Mouse (Mus musculus) MEL (cell line): ENCODE data around the gene Gabbr2.

Source experiments
- CTCF ChIP-seq, 3 experiments: IDR thresholded peaks in 2 of 3; conservative IDR thresholded peaks in 1 of 3; 2 replicates each; pipeline ENCODE4 v1.5.1; 2011 to 2012; ENCODE audit warnings: low read length in 3 of 3, low read depth in 2 of 3, mild to moderate bottlenecking in 2 of 3, improper control_type of control experiment in 1 of 3, inconsistent platforms in 1 of 3, mixed read lengths in 1 of 3, moderate library complexity in 1 of 3; ENCODE audit not compliant: control insufficient read depth in 1 of 3, insufficient read depth in 1 of 3, poor library complexity in 1 of 3, severe bottlenecking in 1 of 3
- ELF1 ChIP-seq: IDR thresholded peaks from 2 replicates; pipeline ENCODE4 v1.6.1; 2014; ENCODE audit warnings: low read depth, mild to moderate bottlenecking, inconsistent platforms, low read length, improper control_type of control experiment, moderate library complexity
- MYC ChIP-seq: IDR thresholded peaks from 2 replicates; pipeline ENCODE4 v1.6.1; 2011; ENCODE audit warnings: low read depth, mild to moderate bottlenecking, low read length, improper control_type of control experiment, moderate library complexity
- NELFE ChIP-seq: IDR thresholded peaks from 2 replicates; pipeline ENCODE4 v1.6.1; 2011; ENCODE audit warnings: low read depth, low read length, improper control_type of control experiment
- POLR2A ChIP-seq, 2 experiments: IDR thresholded peaks; 2 replicates each; pipeline ENCODE4 v1.6.1; 2011 to 2012; ENCODE audit warnings: low read length in 2 of 2, mild to moderate bottlenecking in 2 of 2, control low read depth in 1 of 2, improper control_type of control experiment in 1 of 2, low read depth in 1 of 2, moderate library complexity in 1 of 2; ENCODE audit not compliant: control insufficient read depth in 1 of 2, insufficient read depth in 1 of 2, poor library complexity in 1 of 2
- POLR2AphosphoS5 ChIP-seq: IDR thresholded peaks from 2 replicates; pipeline ENCODE4 v1.6.1; 2012; ENCODE audit warnings: low read depth, borderline replicate concordance, mild to moderate bottlenecking, inconsistent platforms, low read length, moderate library complexity, mixed read lengths
- RAD21 ChIP-seq: IDR thresholded peaks from 2 replicates; pipeline ENCODE4 v1.6.1; 2011; ENCODE audit warnings: mild to moderate bottlenecking, low read depth, low read length, improper control_type of control experiment
- RCOR1 ChIP-seq: IDR thresholded peaks from 2 replicates; pipeline ENCODE4 v1.6.1; 2012; ENCODE audit warnings: low read depth, mild to moderate bottlenecking, inconsistent platforms, low read length, improper control_type of control experiment
- SIN3A ChIP-seq: IDR thresholded peaks from 2 replicates; pipeline ENCODE4 v1.6.1; 2012; ENCODE audit warnings: low read length, improper control_type of control experiment, inconsistent platforms
- SMC3 ChIP-seq: IDR thresholded peaks from 2 replicates; pipeline ENCODE4 v1.6.1; 2011; ENCODE audit warnings: low read depth, low read length, improper control_type of control experiment

DNA sequence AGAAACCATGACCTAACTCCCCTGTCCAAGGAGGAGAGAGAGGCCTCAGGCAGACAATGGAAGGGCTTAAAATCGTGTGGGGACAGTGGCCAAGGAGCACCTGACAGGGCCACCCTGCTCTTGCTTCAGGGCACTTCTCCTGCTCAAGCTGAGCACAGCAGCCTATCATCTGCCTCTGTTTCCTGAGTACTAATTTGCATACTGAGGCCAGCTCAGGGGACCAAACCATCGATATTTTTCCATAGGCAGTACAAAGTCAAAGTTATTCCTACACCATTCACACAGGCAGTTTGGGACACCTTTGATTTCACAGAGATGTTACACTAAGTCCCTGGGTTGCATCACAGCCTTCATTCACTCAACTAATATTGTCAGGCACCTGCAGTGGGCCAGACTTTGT is 249.1 kb downstream of the Gabbr2 start:
- no peak for TF ChIP-seq CTCF (IDR thresholded peaks at IDR 0.05 in 2 of 3, conservative IDR thresholded peaks at IDR 0.05 in 1 of 3; ENCODE audit: control insufficient read depth in 1 of 3, insufficient read depth in 1 of 3, low read depth in 2 of 3, low read length in 3 of 3, poor library complexity in 1 of 3, severe bottlenecking in 1 of 3)
- TF ChIP-seq RCOR1: no peak
- no peak for TF ChIP-seq POLR2A (IDR thresholded peaks at IDR 0.05; ENCODE audit: control insufficient read depth in 1 of 2, insufficient read depth in 1 of 2, low read depth in 1 of 2, low read length in 2 of 2, poor library complexity in 1 of 2)
- no peak for TF ChIP-seq SIN3A
- TF ChIP-seq POLR2AphosphoS5: no peak
- no peak for TF ChIP-seq MYC
- TF ChIP-seq NELFE: no peak
- no peak for TF ChIP-seq ELF1
- TF ChIP-seq SMC3: no peak
- no peak for TF ChIP-seq RAD21
